Mouse (Mus musculus): ENCODE measurements at regions not wholly inside any gene's neighbourhood (a gene's known extent, or its start where the extent isn't known, plus 50 kb on each side); places are given as distances from the start of the nearest gene placed in this dataset.

- TF ChIP-seq CTCF (IDR thresholded peaks at IDR 0.05; ENCODE audit: low read depth) (no peak), EP300 (IDR thresholded peaks at IDR 0.05; ENCODE audit: low read depth) (no peak)
These were observed 56.5 kb upstream of the Cmc1 start for GRCm38 (mm10) chr9:118206483-118206882.
